Mouse (Mus musculus): ENCODE measurements around the gene E130308A19Rik.

GRCm38 (mm10) chr4:59634532-59634931, 8.5 kb downstream of the E130308A19Rik start:
- TF ChIP-seq CTCF (IDR thresholded peaks at IDR 0.05; ENCODE audit: low read depth) (no peak), EP300 (IDR thresholded peaks at IDR 0.05; ENCODE audit: low read depth) (no peak)

Data from heart, postnatal 0 days (tissue).